Mouse (Mus musculus): ENCODE data around the gene Zc3h12d.

DNA sequence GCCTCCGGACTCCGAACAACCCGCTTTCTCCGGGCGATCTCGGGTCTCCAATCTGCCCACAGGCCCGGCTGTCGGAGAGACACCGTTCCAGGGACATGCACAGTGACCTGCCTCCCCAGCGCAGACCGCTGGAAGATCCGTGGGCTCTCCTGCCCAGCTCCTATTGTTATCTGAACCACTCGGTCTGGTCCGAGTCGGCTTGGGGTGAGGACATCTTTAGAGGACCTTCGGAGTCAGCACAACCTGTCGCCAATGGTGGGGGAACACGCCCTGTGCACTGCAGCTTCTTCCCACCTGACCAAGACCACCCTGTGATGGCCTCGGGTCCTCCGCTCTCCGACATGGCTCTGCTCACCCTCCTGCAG, 35.4 kb downstream of the Zc3h12d start:
- TF ChIP-seq GATA1 (IDR thresholded peaks at IDR 0.05; ENCODE audit: borderline replicate concordance, low read length) (no peak), FLI1 (IDR thresholded peaks at IDR 0.05; ENCODE audit: low read length) (no peak)

Data from megakaryocyte, embryonic 14.5 days (primary cell).